Mouse (Mus musculus) CH12.LX (cell line): ENCODE measurements around the gene Akap7. TPM values are rescaled to one million over a fixed set of nuclear protein-coding genes. Genes with fewer than 3 reads are reported as not detected.

Source experiments
- DNase-seq: peaks from one replicate; pipeline ENCODE4 v3.0.0-alpha.2; 2013; ENCODE audit errors: extremely low read depth
- H3K27ac ChIP-seq: 2 replicates; pipeline ENCODE4 v1.5.1; 2012; ENCODE audit warnings: low read depth, mild to moderate bottlenecking, control low read depth, moderate library complexity; ENCODE audit not compliant: insufficient read depth
- H3K27me3 ChIP-seq: replicated peaks from 2 replicates; pipeline ENCODE3; 2012; ENCODE audit warnings: inconsistent platforms
- H3K36me3 ChIP-seq, 2 experiments: replicated peaks in 1 of 2; 2 replicates each; pipeline versions ENCODE3 to v1.6.1; 2012; ENCODE audit warnings: inconsistent platforms in 1 of 2, low read length in 1 of 2, mild to moderate bottlenecking in 1 of 2, mixed read lengths in 1 of 2, moderate library complexity in 1 of 2; ENCODE audit not compliant: control insufficient read depth in 1 of 2, insufficient read depth in 1 of 2
- H3K4me1 ChIP-seq, 2 experiments: 2 replicates each; pipeline ENCODE4 v1.6.1; 2012; ENCODE audit warnings: inconsistent platforms in 1 of 2, moderate library complexity in 1 of 2; ENCODE audit not compliant: insufficient read depth in 2 of 2, control insufficient read depth in 1 of 2
- H3K4me2 ChIP-seq: 2 replicates; pipeline ENCODE4 v1.6.1; 2012; ENCODE audit warnings: low read depth, mild to moderate bottlenecking, control low read depth; ENCODE audit not compliant: poor library complexity, insufficient read depth, severe bottlenecking
- H3K4me3 ChIP-seq, 3 experiments: fragments of 150-350 bp in 1 of 3; sonication (generic) in 1 of 3; replicated peaks in 1 of 3; 2 replicates each; pipeline versions ENCODE3 to v1.5.1; 2011 to 2012; ENCODE audit warnings: low read depth in 2 of 3, low read length in 2 of 3, mild to moderate bottlenecking in 2 of 3, moderate library complexity in 2 of 3, control low read depth in 1 of 3, improper control_type of control experiment in 1 of 3, inconsistent platforms in 1 of 3, mixed read lengths in 1 of 3; ENCODE audit not compliant: poor library complexity in 1 of 3
- H3K79me2 ChIP-seq: replicated peaks from 2 replicates; pipeline ENCODE4 v1.6.1; 2012; ENCODE audit warnings: mild to moderate bottlenecking, moderate library complexity; ENCODE audit not compliant: control insufficient read depth, poor library complexity, insufficient read depth, severe bottlenecking; ENCODE audit errors: extremely low read depth
- H3K9ac ChIP-seq: 2 replicates; pipeline ENCODE4 v1.6.1; 2012; ENCODE audit warnings: low read depth, mild to moderate bottlenecking, control low read depth, moderate library complexity; ENCODE audit not compliant: insufficient read depth
- H3K9me3 ChIP-seq: replicated peaks from 2 replicates; pipeline ENCODE3; 2012; ENCODE audit warnings: low read length, inconsistent platforms, mixed read lengths
- BHLHE40 ChIP-seq: IDR thresholded peaks from 2 replicates; pipeline ENCODE4 v1.6.1; 2011; ENCODE audit warnings: mild to moderate bottlenecking, low read depth, low read length, improper control_type of control experiment
- CHD1 ChIP-seq: IDR thresholded peaks from 2 replicates; pipeline ENCODE4 v1.6.1; 2012; ENCODE audit warnings: low read depth, low read length, improper control_type of control experiment, inconsistent platforms
- CTCF ChIP-seq, 2 experiments: IDR thresholded peaks in 1 of 2; conservative IDR thresholded peaks in 1 of 2; 2 replicates each; pipeline ENCODE4 v1.5.1; 2011 to 2012; ENCODE audit warnings: low read depth in 2 of 2, low read length in 2 of 2, improper control_type of control experiment in 1 of 2, inconsistent platforms in 1 of 2, mild to moderate bottlenecking in 1 of 2, moderate library complexity in 1 of 2
- GABPA ChIP-seq: IDR thresholded peaks from 2 replicates; pipeline ENCODE4 v1.6.1; 2012; ENCODE audit warnings: low read depth, low read length, improper control_type of control experiment, inconsistent platforms; ENCODE audit not compliant: insufficient replicate concordance
- HCFC1 ChIP-seq: IDR thresholded peaks from 2 replicates; pipeline ENCODE4 v1.6.1; 2012; ENCODE audit warnings: low read depth, mild to moderate bottlenecking, inconsistent platforms, low read length, improper control_type of control experiment
- IRF4 ChIP-seq: IDR thresholded peaks from 2 replicates; pipeline ENCODE4 v1.6.1; 2014; ENCODE audit warnings: low read depth, mild to moderate bottlenecking, inconsistent platforms, low read length, improper control_type of control experiment
- JUN ChIP-seq: IDR thresholded peaks from 2 replicates; pipeline ENCODE4 v1.6.1; 2011; ENCODE audit warnings: low read depth, mild to moderate bottlenecking, low read length, improper control_type of control experiment, moderate library complexity; ENCODE audit not compliant: insufficient read depth
- KAT2A ChIP-seq: IDR thresholded peaks from 2 replicates; pipeline ENCODE4 v1.6.1; 2012; ENCODE audit warnings: low read length, improper control_type of control experiment, inconsistent platforms; ENCODE audit not compliant: insufficient replicate concordance
- MAFK ChIP-seq: IDR thresholded peaks from 2 replicates; pipeline ENCODE4 v1.6.1; 2011; ENCODE audit warnings: low read length, improper control_type of control experiment; ENCODE audit not compliant: insufficient replicate concordance
- MAX ChIP-seq: IDR thresholded peaks from 2 replicates; pipeline ENCODE4 v1.6.1; 2011; ENCODE audit warnings: low read length, improper control_type of control experiment
- MXI1 ChIP-seq: IDR thresholded peaks from 2 replicates; pipeline ENCODE4 v1.6.1; 2011; ENCODE audit warnings: mild to moderate bottlenecking, low read depth, low read length, improper control_type of control experiment
- MYC ChIP-seq: IDR thresholded peaks from 2 replicates; pipeline ENCODE4 v1.6.1; 2011; ENCODE audit warnings: low read depth, mild to moderate bottlenecking, improper control_type of control experiment, low read length
- NELFE ChIP-seq: IDR thresholded peaks from 2 replicates; pipeline ENCODE4 v1.6.1; 2011; ENCODE audit warnings: low read depth, low read length, improper control_type of control experiment
- NRF1 ChIP-seq: IDR thresholded peaks from 2 replicates; pipeline ENCODE4 v1.6.1; 2014; ENCODE audit warnings: low read depth, mild to moderate bottlenecking, inconsistent platforms, low read length, improper control_type of control experiment, moderate library complexity
- PAX5 ChIP-seq: IDR thresholded peaks from 2 replicates; pipeline ENCODE4 v1.6.1; 2012; ENCODE audit warnings: low read length, inconsistent platforms, mixed read lengths
- POLR2A ChIP-seq: IDR thresholded peaks from 2 replicates; pipeline ENCODE4 v1.6.1; 2011; ENCODE audit warnings: low read depth, mild to moderate bottlenecking, improper control_type of control experiment, low read length
- RCOR1 ChIP-seq: conservative IDR thresholded peaks from 2 replicates; pipeline ENCODE4 v1.6.1; 2012; ENCODE audit warnings: low read depth, mild to moderate bottlenecking, inconsistent platforms, low read length, improper control_type of control experiment
- SIN3A ChIP-seq: IDR thresholded peaks from 2 replicates; pipeline ENCODE4 v1.6.1; 2012; ENCODE audit warnings: low read length, improper control_type of control experiment, inconsistent platforms
- SMC3 ChIP-seq: IDR thresholded peaks from 2 replicates; pipeline ENCODE4 v1.6.1; 2011; ENCODE audit warnings: low read depth, low read length, improper control_type of control experiment
- TBP ChIP-seq: conservative IDR thresholded peaks from 2 replicates; pipeline ENCODE4 v1.6.1; 2011; ENCODE audit warnings: low read depth, low read length, improper control_type of control experiment
- TCF12 ChIP-seq: IDR thresholded peaks from 2 replicates; pipeline ENCODE4 v1.6.1; 2014; ENCODE audit warnings: low read depth, mild to moderate bottlenecking, inconsistent platforms, low read length, improper control_type of control experiment
- UBTF ChIP-seq: IDR thresholded peaks from 2 replicates; pipeline ENCODE4 v1.6.1; 2012; ENCODE audit warnings: low read depth, mild to moderate bottlenecking, inconsistent platforms, low read length, improper control_type of control experiment, moderate library complexity
- USF1 ChIP-seq: IDR thresholded peaks from 2 replicates; pipeline ENCODE4 v1.6.1; 2014; ENCODE audit warnings: low read depth, mild to moderate bottlenecking, inconsistent platforms, low read length, improper control_type of control experiment
- USF2 ChIP-seq: conservative IDR thresholded peaks from 2 replicates; pipeline ENCODE4 v1.6.1; 2011; ENCODE audit warnings: low read depth, low read length, improper control_type of control experiment
- ZKSCAN1 ChIP-seq: IDR thresholded peaks from 2 replicates; pipeline ENCODE4 v1.6.1; 2012; ENCODE audit warnings: low read depth, inconsistent platforms, low read length, improper control_type of control experiment, borderline replicate concordance
- ZNF384 ChIP-seq: IDR thresholded peaks from 2 replicates; pipeline ENCODE4 v1.6.1; 2012; ENCODE audit warnings: low read depth, low read length, improper control_type of control experiment, inconsistent platforms
- dilution Hi-C: fragments of 300-500 bp; cut with MboI; formaldehyde crosslinking; loops from 2 replicates; pipeline ENCODE4 v1.14.3; 2020; ENCODE audit warnings: low sequenced_read_pairs; ENCODE audit not compliant: extremely low pct_unique_long_range_greater_than_20kb, extremely low pct_ligation_motif_present
- in situ Hi-C: fragments of 300-500 bp; cut with MboI; formaldehyde crosslinking; loops from 3 replicates; pipeline ENCODE4 v1.14.3; 2019; ENCODE audit warnings: low sequenced_read_pairs, low pct_ligation_motif_present, low pct_unique_long_range_greater_than_20kb, mixed read lengths
- polyA plus RNA-seq: library from polyadenylated mRNA; unstranded; fragments of >175 nt; gene quantifications from 2 replicates; pipeline ENCODE4 v1.2.1, GENCODE M21; 2012; ENCODE audit warnings: low read depth; ENCODE audit not compliant: insufficient read length
- total RNA-seq, 2 experiments: library from RNA; depleted of rRNA; stranded (reverse); fragments of 300-350 nt in 1 of 2; fragments of >200 nt in 1 of 2; gene quantifications; 2 replicates each; pipeline ENCODE4 v1.2.3; 2012 to 2014

Gene Akap7
- total and polyA plus RNA-seq, 3 experiments, result 6.2 to 12.1 (median 7.1) TPM

DNA sequence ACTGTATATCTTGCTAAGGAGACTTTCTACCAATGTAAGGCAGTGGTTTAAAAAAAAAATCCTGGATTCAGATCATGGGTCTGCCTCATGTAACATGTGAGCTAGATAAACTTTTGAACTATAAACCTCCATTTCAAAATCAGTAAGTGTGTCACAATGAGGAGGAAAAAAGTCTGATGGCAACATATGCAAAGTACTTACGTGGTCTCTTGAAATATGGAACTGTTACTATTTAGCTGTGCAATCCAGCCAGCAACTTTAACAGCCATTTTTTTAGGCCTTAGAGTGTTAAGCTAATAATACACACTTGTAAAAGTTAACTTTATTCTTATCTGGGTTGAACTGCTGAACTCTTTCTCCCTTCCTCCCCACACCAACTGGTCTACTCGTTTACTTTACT lies 181.6 kb downstream of the Akap7 start:
- dilution Hi-C loops (no loop called here), in situ Hi-C loops (no loop called here)
- Histone ChIP-seq H3K79me2 (no peaks in the 10 kb centered on the region), H3K4me1 (no peaks in the 10 kb centered on the region), H3K9ac (no peak overlapping the region), H3K36me3 (no peaks in the 10 kb centered on the region), H3K4me2 (no peak overlapping the region), H3K4me3 (no peak overlapping the region), H3K27ac (no peak overlapping the region), H3K27me3 (no peaks in the 10 kb centered on the region), H3K9me3 (no peaks in the 10 kb centered on the region)
- DNase-seq, result no peak
- TF ChIP-seq ZNF384 (no peak), NRF1 (no peak), UBTF (no peak), USF1 (no peak), HCFC1 (no peak), TCF12 (no peak), IRF4 (no peak), USF2 (no peak), SMC3 (no peak), PAX5 (no peak), CHD1 (no peak), MXI1 (no peak), CTCF (conservative IDR thresholded peaks at IDR 0.05 in 1 of 2, IDR thresholded peaks at IDR 0.05 in 1 of 2; ENCODE audit: low read depth in 2 of 2, low read length in 2 of 2) (no peak)

DNA sequence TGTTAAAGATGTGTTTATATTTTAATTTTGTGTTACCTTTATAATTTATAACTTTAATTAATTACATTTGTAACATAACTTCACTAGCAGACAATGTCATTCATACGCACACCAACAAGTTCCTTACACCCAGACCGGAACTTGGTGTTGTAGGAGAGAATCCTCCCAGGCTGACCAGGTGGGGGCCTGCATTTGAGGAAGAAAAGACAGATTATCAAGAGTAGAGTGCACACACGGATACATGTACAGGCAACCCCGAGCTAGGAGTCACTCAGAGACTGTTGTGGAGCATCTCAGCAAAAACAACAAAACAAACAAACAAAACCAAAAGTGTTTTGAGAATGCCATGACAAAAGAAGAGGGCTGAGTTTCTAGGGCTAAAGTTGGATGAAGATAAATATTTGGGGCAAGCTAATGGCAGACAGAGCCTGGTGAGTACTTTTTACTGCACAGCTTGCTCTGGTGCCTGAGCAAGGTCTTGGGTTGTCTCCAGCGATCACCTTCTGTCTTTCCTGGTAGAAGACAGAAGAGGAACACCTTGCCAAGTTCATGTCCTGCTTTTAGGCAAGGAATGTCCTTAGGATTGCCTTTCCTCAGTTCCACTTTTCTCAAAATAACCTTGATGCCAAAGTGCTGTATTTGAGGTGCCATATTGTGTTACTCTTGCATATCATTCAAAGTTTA lies 186.7 kb downstream of the Akap7 start:
- DNase-seq, result no peak
- dilution Hi-C loops, result no loop called here
- Histone ChIP-seq H3K9ac (no peak overlapping the region), H3K27ac (no peak overlapping the region), H3K27me3 (no peaks in the 10 kb centered on the region), H3K4me2 (no peak overlapping the region), H3K4me3 (no peak overlapping the region), H3K9me3 (no peaks in the 10 kb centered on the region), H3K79me2 (no peaks in the 10 kb centered on the region), H3K4me1 (peaks cover 14 to 23% of the 10 kb centered on the region in 2 experiments), H3K36me3 (no peaks in the 10 kb centered on the region)
- TF ChIP-seq POLR2A, result no peak
- no peak for TF ChIP-seq TBP
- no peak for TF ChIP-seq CHD1
- TF ChIP-seq NELFE, result no peak
- no peak for TF ChIP-seq ZKSCAN1
- TF ChIP-seq PAX5, result no peak
- no peak for TF ChIP-seq BHLHE40
- no peak for TF ChIP-seq GABPA
- no peak for TF ChIP-seq MAX
- TF ChIP-seq KAT2A, result no peak
- TF ChIP-seq SIN3A, result no peak
- no peak for TF ChIP-seq MAFK
- TF ChIP-seq MXI1, result no peak
- no peak for TF ChIP-seq JUN
- TF ChIP-seq CTCF (conservative IDR thresholded peaks at IDR 0.05 in 1 of 2, IDR thresholded peaks at IDR 0.05 in 1 of 2; ENCODE audit: low read depth in 2 of 2, low read length in 2 of 2), result no peak
- TF ChIP-seq USF2, result no peak
- no peak for TF ChIP-seq RCOR1
- no peak for TF ChIP-seq MYC
- TF ChIP-seq USF1, result no peak
- in situ Hi-C loops, result no loop called here
